Mouse (Mus musculus) E14TG2a.4 (cell line): ENCODE measurements around the gene Sf3a2.

Experiments
- CTCF ChIP-seq: conservative IDR thresholded peaks from 2 replicates; pipeline ENCODE4 v1.5.1; 2014; ENCODE audit warnings: low read length
- NANOG ChIP-seq: IDR thresholded peaks from 2 replicates; pipeline ENCODE4 v1.6.1; 2014; ENCODE audit warnings: borderline replicate concordance, low read length, mixed read lengths

GRCm38 (mm10) chr10:80826151-80827062, 28.4 kb downstream of the Sf3a2 start, which contains the start of gene Oaz1:
- TF ChIP-seq CTCF (no peak), NANOG (no peak)
